Mouse (Mus musculus) embryonic fibroblast, embryonic 13.5 days (primary cell): Measurements from ENCODE around the gene Bnc2.

ENCODE experiments used
- CTCF ChIP-seq: IDR thresholded peaks from 2 replicates; pipeline ENCODE4 v1.5.1; 2011; ENCODE audit warnings: mild to moderate bottlenecking, control low read depth, low read length, moderate library complexity, borderline replicate concordance; ENCODE audit not compliant: insufficient read depth
- POLR2A ChIP-seq: IDR thresholded peaks from 2 replicates; pipeline ENCODE4 v1.6.1; 2011; ENCODE audit warnings: low read depth, mild to moderate bottlenecking, control low read depth, low read length, moderate library complexity

DNA sequence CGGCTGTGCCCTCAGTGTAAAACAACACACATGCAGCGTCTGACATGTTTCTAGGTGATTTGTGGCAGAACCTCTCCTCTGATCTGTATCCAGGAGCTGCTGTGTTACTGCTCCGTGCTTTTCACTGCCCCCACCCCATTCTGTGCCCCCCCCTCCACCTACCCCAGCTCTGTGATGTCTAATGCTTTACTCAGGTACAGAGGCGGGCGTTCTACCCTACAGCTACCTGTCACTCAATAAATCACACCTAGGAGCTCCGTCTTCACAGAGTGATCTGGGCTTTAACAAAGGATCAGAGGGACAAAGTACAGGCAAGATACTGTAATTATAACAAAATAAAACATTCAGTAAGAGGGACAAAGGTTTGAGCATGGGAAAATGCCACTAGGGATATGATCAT is 192.4 kb downstream of the Bnc2 start:
- TF ChIP-seq POLR2A (no peak), CTCF (no peak)
